Mouse (Mus musculus) ovary, postnatal 14 days (tissue): ENCODE data around the gene Nup214.

Experiments
- DNase-seq: peaks from one replicate; pipeline ENCODE4 v3.0.0; 2022; ENCODE audit warnings: low spot score

Gene Nup214

GRCm38 (mm10) chr2:32070747-32071146 is 96.5 kb downstream of the Nup214 start:
- no peak for DNase-seq

DNA sequence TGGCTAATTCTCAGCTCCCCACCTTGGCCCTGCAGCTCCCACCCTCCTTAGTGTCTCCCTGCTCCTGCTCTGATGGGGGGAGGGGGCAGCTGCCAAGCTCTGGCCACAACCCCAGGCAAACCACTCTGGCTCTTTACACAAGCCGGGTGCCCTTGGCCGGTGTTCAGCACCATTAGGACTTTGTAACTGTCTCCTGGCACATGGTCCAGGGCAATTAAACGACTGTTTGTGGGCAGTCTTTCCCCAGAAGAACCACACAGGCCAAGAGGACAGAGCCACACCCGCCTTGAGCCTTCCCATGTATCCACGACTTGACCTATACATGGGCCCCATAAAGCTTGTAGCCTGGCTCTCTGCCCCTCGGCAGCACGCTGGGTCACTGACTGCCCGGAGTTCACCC is 100.2 kb downstream of the Nup214 start:
- DNase-seq = no peak

DNA sequence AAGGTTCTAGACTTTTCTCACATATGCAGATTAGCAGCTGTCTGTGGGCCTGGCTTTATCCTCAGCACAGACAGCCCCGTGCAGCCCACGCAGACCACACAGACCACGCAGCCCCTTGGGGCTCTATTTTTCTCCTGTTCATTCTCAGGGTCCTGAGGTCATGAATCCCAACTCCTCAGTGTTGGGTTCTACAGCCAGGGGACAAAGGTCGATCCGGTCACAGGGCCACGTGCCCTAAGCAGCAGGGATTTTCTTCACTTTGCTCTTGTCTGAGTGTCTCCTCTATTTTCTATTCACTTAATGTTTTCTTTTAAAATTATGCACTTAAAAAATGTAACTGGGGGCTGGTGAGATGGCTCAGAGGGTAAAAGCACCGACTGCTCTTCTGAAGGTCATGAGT is 101.1 kb downstream of the Nup214 start:
- no peak for DNase-seq

DNA sequence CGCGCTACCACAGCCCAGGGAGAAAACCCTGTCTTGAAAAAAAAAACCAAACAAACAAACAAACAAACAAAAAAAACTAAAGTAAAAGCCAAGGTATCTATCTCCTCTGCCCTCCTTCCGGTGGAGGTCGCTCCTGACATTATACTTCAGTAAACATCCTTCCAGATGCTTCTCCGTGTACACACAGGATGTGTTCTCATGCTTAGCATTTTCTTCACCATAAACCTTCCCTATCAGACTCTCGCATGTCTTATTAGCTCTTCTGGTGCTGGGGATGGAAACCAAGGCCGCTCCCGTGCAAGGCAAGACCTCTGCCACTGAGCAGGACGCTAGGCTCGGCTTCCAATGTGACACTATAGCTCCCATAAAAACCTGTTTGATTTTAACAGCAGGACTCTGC is 103.5 kb downstream of the Nup214 start:
- no peak for DNase-seq

GRCm38 (mm10) chr2:32078522-32078921 is 104.3 kb downstream of the Nup214 start:
- DNase-seq = no peak

GRCm38 (mm10) chr2:32079191-32079725 is 105.0 kb downstream of the Nup214 start:
- DNase-seq = no peak

DNA sequence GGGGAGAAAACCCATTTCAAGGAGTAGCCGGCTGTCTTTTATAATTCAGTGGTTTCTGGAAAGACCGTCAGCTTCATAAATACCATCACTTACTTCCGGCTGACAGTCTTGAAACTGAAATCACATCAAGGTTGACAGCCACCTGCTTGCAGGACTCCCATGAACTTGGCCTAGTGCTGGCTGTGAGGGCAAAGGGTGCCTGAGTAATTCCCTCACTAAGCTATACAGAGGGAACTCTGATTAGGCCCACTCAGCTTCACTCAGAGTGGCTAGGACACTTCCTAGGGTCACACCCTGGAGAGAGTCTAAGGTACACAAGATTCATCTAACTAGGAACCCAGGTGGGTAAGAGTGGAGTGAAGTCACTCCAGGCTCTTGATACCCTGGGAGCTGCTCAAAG is 106.4 kb downstream of the Nup214 start:
- no peak for DNase-seq

DNA sequence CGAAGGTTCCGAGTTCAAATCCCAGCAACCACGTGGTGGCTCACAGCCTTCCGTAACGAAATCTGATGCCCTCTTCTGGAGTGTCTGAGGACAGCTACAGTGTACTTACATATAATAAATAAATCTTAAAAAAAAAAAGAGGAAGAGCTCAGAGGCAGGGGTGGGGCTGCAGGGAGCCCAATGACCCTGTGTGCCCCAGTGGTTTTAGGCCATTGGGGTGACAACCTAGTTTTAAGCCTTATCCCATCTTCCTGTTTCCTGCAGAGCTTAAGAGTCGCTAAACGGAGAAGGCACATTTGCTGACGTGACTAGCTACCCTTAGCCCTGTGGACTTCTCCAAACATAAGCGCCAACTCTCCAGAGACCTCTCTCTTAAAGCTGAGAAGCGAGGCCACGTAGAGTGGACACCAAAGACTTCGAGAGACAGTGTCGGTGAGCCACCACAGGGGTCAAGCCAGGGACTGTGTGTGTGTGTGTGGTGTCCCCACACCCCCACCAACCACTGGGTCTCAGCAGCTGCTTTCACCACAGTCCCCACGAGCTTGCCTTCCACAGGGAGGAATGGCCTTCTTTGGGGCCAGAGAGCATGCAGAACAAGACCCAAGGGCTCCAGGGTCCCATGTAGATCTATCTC is 107.2 kb downstream of the Nup214 start:
- DNase-seq = no peak

- DNase-seq = no peak
Observed at GRCm38 (mm10) chr2:32082229-32082628, 108.0 kb downstream of the Nup214 start.

DNA sequence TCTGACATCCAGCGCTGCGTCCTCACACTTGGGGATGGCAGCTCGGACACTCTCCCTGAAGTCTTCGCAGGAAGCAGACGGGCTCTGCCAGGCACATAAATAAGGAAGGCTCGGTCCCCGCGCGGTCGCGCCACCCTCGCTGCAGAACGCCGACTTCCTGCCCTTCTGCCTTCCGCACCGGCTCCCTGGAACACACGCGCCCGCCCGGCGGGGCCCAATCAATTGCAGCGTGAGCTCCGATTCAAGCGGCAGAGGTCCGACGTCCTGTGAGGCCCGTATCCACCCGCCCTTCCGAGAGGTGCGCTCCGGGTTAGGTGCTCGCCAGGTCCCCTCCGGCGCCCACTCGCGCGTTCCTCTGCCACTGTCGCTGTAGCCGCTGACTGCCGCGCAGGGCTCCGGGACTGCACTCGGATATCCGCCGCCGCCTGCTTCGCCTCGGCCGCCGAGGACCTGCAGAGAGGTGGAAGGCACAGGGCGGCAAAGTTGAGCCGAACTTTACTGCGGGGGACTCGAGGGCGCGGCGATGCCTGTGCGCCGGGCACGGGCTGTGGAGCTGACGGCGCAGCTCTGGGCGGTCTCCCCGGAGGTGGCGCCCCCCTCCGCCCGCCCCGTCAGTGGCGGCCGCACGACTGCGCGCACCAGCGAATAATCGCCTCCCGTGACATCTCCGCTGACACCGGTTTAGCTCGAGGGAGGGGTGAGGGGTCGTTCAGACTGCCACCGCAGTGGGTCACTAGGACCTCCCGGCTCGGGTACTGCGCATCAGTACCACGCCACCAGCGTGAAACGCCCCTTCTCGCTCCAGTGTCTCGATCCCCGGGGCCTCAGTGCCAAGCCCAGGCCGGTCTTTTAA is 109.1 kb downstream of the Nup214 start:
- DNase-seq = no peak

- no peak for DNase-seq
Observed at GRCm38 (mm10) chr2:32084111-32084871, 110.1 kb downstream of the Nup214 start, which contains the start of gene Fam78a. Fam78a (minus strand) TSS chr2:32084857.

- DNase-seq = no peak
Observed at GRCm38 (mm10) chr2:32084872-32085199, 110.6 kb downstream of the Nup214 start.

DNA sequence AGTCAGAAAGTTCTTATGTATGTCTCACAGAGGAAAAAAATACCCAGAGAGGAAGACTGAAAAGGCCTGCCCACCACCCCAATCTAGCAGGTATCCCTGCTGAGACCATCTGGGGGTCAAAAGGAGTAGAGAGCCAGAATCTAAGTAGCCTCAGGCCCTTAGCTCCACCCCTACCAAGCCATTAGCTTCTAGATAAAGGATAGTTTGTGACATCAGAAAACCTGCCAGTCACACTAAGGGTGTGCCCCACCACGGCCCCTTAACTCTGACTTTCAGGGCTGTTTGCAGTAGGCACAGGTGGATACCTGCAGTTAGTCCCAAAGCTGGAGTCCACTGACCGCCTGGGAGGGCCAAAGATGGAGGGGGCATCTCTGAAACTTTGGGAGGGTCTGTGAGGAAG is 111.0 kb downstream of the Nup214 start:
- DNase-seq = no peak

GRCm38 (mm10) chr2:32087606-32088005 is 113.4 kb downstream of the Nup214 start:
- DNase-seq = no peak

DNA sequence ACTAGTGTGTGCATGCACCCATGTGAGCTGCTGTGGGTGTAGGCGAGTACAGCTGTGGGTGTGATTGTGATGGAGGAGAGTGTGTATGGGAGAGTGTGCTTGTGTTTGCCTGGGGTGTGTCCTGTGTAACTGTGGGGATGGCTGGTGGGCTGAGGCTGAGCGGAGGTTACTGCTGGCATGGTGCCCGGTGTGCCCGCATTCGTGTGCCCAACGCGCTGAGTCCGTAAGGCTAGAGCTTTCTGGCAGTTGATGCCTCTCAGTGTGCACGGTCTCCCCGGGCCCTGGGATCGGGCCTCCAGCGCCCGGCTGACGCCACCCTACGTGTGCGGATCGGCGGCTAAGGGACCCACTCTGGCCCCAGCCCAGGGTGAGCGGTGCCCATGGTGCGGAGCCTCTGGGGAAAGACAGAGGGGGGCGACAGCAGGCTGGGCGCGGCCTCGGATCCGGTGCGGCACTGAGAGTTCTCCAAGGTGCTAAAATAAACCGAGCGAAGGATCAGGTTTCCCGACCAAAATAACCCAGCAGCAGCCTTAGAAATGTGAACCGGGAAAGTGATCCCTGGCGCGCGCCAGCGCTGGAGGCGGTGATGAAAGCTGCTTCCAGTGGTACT is 114.2 kb downstream of the Nup214 start:
- DNase-seq = no peak

GRCm38 (mm10) chr2:32089606-32090005 is 115.4 kb downstream of the Nup214 start:
- no peak for DNase-seq

GRCm38 (mm10) chr2:32090145-32090544 is 115.9 kb downstream of the Nup214 start:
- no peak for DNase-seq

- no peak for DNase-seq
Observed at GRCm38 (mm10) chr2:32091956-32092355, 117.7 kb downstream of the Nup214 start.

DNA sequence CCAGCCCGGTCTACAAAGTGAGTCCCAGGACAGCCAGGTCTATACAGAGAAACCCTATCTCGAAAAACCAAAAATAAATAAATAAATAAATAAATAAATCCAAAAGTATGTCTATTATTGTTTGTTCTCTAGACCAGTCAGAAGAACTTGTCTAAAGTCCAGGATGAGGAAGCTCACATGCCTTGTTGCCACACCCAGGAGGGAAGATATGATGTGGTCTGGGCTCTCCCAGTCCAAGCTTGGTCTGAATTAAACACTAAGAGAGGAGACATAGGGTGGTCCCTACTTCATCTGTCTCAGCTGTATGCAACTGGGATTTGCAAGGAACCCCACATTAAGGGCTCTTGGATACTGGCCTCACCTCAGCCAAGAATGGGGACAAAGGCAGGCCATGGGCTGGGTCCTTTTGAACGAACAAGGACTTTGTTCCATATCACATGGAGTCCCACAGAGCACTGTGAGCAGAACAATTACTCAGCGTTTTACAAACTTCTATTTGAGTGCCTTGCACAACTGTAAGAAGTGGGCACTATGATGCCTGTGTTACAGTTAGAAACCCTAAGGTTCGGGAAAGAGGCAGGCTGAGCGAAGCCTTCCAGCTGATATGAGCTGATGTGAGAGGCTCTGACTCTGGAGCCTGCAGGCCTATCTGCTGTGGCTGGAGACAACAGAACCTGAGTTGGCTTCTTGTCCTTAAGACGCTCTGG is 119.9 kb downstream of the Nup214 start:
- no peak for DNase-seq

- no peak for DNase-seq
Observed at GRCm38 (mm10) chr2:32095351-32096121, 121.3 kb downstream of the Nup214 start, which contains the start of gene Plpp7. Plpp7 (plus strand) TSS chr2:32095528.

DNA sequence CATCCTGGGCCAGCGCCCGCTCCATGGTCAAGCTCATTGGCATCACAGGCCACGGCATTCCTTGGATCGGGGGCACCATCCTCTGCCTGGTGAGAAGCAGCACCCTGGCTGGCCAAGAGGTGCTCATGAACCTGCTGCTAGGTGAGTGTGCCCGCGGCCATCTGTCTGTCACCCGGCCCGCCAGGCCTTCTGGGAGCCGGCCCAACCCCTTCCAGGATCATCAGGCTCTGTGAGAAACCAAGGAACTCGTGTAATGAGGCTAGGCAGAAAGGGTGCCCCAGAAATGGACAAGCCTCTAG is 121.8 kb downstream of the Nup214 start:
- DNase-seq = no peak
